Mouse (Mus musculus) testis, adult 2 months (tissue): ENCODE measurements at regions not wholly inside any gene's neighbourhood (a gene's known extent, or its start where the extent isn't known, plus 50 kb on each side); places are given as distances from the start of the nearest gene placed in this dataset.

ENCODE experiments used
- CTCF ChIP-seq: fragments of 200-500 bp; IDR thresholded peaks from 2 replicates; pipeline ENCODE4 v1.5.1; 2012; ENCODE audit warnings: low read depth, mild to moderate bottlenecking, inconsistent platforms, low read length, moderate library complexity; ENCODE audit not compliant: control insufficient read depth, insufficient read depth, insufficient replicate concordance
- POLR2A ChIP-seq: fragments of 200-500 bp; IDR thresholded peaks from 2 replicates; pipeline ENCODE4 v1.6.1; 2012; ENCODE audit warnings: low read depth, mild to moderate bottlenecking, inconsistent platforms, low read length, moderate library complexity; ENCODE audit not compliant: control insufficient read depth

GRCm38 (mm10) chr16:30673662-30674061 is 74.1 kb downstream of the Fam43a start:
- TF ChIP-seq CTCF (no peak), POLR2A (no peak)
